Mouse (Mus musculus) induced T-regulatory cell, adult 2 months (primary cell): Measurements from ENCODE around the gene Spata9.

ENCODE experiments used
- DNase-seq: peaks from one replicate; pipeline ENCODE4 v3.0.0-alpha.2; 2012; ENCODE audit warnings: low read depth

The Spata9 gene

GRCm38 (mm10) chr13:75992169-75993028 is 25.4 kb downstream of the Spata9 start:
- no peak for DNase-seq

GRCm38 (mm10) chr13:76003272-76003671 is 36.3 kb downstream of the Spata9 start:
- no peak for DNase-seq

GRCm38 (mm10) chr13:76014511-76014910 is 47.6 kb downstream of the Spata9 start:
- DNase-seq = no peak

- DNase-seq = peak; percentile 57
Observed at GRCm38 (mm10) chr13:76017465-76017864, 50.5 kb downstream of the Spata9 start.

GRCm38 (mm10) chr13:76017974-76018843 is 51.3 kb downstream of the Spata9 start, which contains the start of gene Rfesd:
Rfesd (minus strand) TSS chr13:76018719.
- DNase-seq = peak; percentile 99

- DNase-seq = no peak
Observed at GRCm38 (mm10) chr13:76018844-76019400, 52.0 kb downstream of the Spata9 start.

GRCm38 (mm10) chr13:76021782-76022181 is 54.8 kb downstream of the Spata9 start:
- DNase-seq = peak; percentile 22

- DNase-seq = no peak
Observed at GRCm38 (mm10) chr13:76024588-76024987, 57.6 kb downstream of the Spata9 start.

GRCm38 (mm10) chr13:76042455-76042854 is 75.5 kb downstream of the Spata9 start:
- no peak for DNase-seq

GRCm38 (mm10) chr13:76044971-76045370 is 78.0 kb downstream of the Spata9 start:
- DNase-seq = no peak
